9 mouse cellular contexts compared by ENCODE assay signal in the genomic region with DNA sequence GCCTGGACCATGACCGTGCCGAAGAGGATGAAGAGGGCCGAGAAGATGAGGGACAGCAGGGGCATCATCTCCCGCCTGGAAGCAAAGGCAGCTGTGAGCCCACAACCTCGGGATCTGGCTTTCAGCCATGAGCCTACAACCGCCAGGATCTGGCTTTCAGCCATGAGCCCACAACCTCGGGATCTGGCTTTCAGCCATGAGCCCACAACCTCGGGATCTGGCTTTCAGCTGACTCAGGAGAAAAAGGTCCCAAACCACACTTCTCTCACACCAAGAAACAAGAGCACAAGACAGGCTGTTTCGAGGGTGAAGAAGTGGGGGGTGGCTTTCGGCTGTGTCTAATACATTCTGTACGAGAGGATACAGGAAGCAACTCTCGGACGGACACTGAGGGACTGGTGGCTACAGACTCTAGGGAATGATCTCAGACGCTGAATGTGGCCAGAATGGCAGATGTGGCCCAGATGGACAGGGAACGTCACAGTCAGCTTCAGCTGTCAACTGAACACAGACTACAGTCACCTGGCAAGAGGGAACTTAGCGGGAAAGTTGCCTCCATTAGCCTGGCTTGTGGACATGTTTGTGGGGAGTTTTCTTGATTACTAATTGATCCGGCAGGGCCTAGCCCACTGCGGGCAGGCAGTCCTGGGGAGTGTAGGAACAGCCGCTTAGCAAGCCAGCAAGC. TPM values are rescaled to one million over a fixed set of nuclear protein-coding genes. Genes with fewer than 3 reads are reported as not detected.
DNase-seq lines count a peak whose midpoint lies in the region; ATAC-seq and TF ChIP-seq lines count a peak whose summit lies in the region.
"Had no signal": no experiment of that assay in that cellular context is flagged by ENCODE, and none has a peak within 500 bp of the region (broad histone marks: within the 10 kb centered on the region; RNA-seq: fewer than 3 reads in every experiment).

No protein-coding gene starts in this region.

- no peak for ATAC-seq in megakaryocyte, adult 5-6 weeks (ENCODE audit: poor library complexity, severe bottlenecking)
- ATAC-seq in heart, embryonic 14.5 days (ENCODE audit: insufficient number of reproducible peaks, insufficient read depth, low FRiP score, low read depth) = peak; percentile 46
- ATAC-seq in neural tube, embryonic 15.5 days (ENCODE audit: low FRiP score) = peak; percentile 45; the same call in 1 of the 2 replicates

- peak overlapping the region; percentile 48 for H3K4me2 ChIP-seq in heart, embryonic 14.5 days (ENCODE audit: low read length)
- peak overlapping the region; percentile 24 for H3K4me2 ChIP-seq in neural tube, embryonic 15.5 days

- H3K9me3 ChIP-seq in megakaryocyte, embryonic 14.5 days = no peaks in the 10 kb centered on the region
- H3K9me3 ChIP-seq in heart, embryonic 14.5 days (ENCODE audit: control insufficient read depth, low read length) = no peaks in the 10 kb centered on the region
- H3K9me3 ChIP-seq in neural tube, embryonic 15.5 days (replicated peaks) = no peaks in the 10 kb centered on the region

- peak; percentile 33 to 38 for DNase-seq in cerebellum, adult 2 months
- DNase-seq in layer of hippocampus, adult 9-11 months = peak; percentile 42
- DNase-seq in urinary bladder, postnatal 4 days (ENCODE audit: low spot score in 2 of 2) = no peak
- no peak for DNase-seq in embryo, embryonic 10.5 days (ENCODE audit: low spot score)

- H3K4me1 ChIP-seq in megakaryocyte, embryonic 14.5 days = peaks cover 34% of the 10 kb centered on the region
- H3K4me1 ChIP-seq in cerebellum, adult 2 months (ENCODE audit: control insufficient read depth, insufficient read depth, low read length) = peaks cover 13% of the 10 kb centered on the region
- H3K4me1 ChIP-seq in heart, embryonic 14.5 days (ENCODE audit: control insufficient read depth in 2 of 2, insufficient read depth in 2 of 2, low read length in 2 of 2) = peaks cover 27 to 42% of the 10 kb centered on the region in 2 experiments
- peaks cover 19% of the 10 kb centered on the region for H3K4me1 ChIP-seq in neural tube, embryonic 15.5 days

- H3K4me3 ChIP-seq in megakaryocyte, embryonic 14.5 days (replicated peaks) = peak overlapping the region; percentile 28
- no peak overlapping the region for H3K4me3 ChIP-seq in cerebellum, adult 2 months (replicated peaks; ENCODE audit: insufficient read depth, low read depth, low read length)
- no peak overlapping the region; a peak in 1 of 4 replicates for H3K4me3 ChIP-seq in heart, embryonic 14.5 days (ENCODE audit: control insufficient read depth in 1 of 2, insufficient read depth in 1 of 2, low read depth in 1 of 2, low read length in 2 of 2)
- H3K4me3 ChIP-seq in neural tube, embryonic 15.5 days (replicated peaks) = no peak overlapping the region

- TF ChIP-seq POLR2A in cerebellum, adult 2 months (IDR thresholded peaks at IDR 0.05; ENCODE audit: borderline replicate concordance, insufficient read depth, low read length) = no peak

- peak overlapping the region; percentile 2; the same call in 1 of the 2 replicates for H3K27ac ChIP-seq in cerebellum, adult 2 months (ENCODE audit: insufficient read depth, low read length)
- peak overlapping the region; percentile 92 to 97 for H3K27ac ChIP-seq in heart, embryonic 14.5 days (replicated peaks in 1 of 2; ENCODE audit: control insufficient read depth in 1 of 2, insufficient read depth in 1 of 2, low read depth in 2 of 2, low read length in 2 of 2)
- peak overlapping the region; percentile 69 for H3K27ac ChIP-seq in neural tube, embryonic 15.5 days (replicated peaks)

- 10% methylated on average over 19 of the region's 19 CpGs for WGBS in cerebellum, adult 2 months
- WGBS in heart, embryonic 14.5 days = 28% methylated on average over 19 of the region's 19 CpGs
- WGBS in neural tube, embryonic 15.5 days = 39% methylated on average over 19 of the region's 19 CpGs

- no peaks in the 10 kb centered on the region for H3K27me3 ChIP-seq in megakaryocyte, embryonic 14.5 days (replicated peaks)
- H3K27me3 ChIP-seq in cerebellum, adult 2 months (ENCODE audit: control insufficient read depth, insufficient read depth, low read length) = no peaks in the 10 kb centered on the region
- H3K27me3 ChIP-seq in heart, embryonic 14.5 days (ENCODE audit: control insufficient read depth, insufficient read depth, low read length) = no peaks in the 10 kb centered on the region
- no peaks in the 10 kb centered on the region for H3K27me3 ChIP-seq in neural tube, embryonic 15.5 days (replicated peaks)

- peak overlapping the region; percentile 53 for H3K9ac ChIP-seq in heart, embryonic 14.5 days (ENCODE audit: low read length)
- H3K9ac ChIP-seq in neural tube, embryonic 15.5 days (replicated peaks) = no peak overlapping the region

- no peak for TF ChIP-seq CTCF in cerebellum, adult 2 months (IDR thresholded peaks at IDR 0.05; ENCODE audit: borderline replicate concordance, insufficient read depth, low read depth, low read length)

- peaks cover 86% of the 10 kb centered on the region for H3K36me3 ChIP-seq in megakaryocyte, embryonic 14.5 days (replicated peaks; ENCODE audit: low read length)
- H3K36me3 ChIP-seq in heart, embryonic 14.5 days (ENCODE audit: control insufficient read depth, insufficient read depth, low read length) = peaks cover 77% of the 10 kb centered on the region
- H3K36me3 ChIP-seq in neural tube, embryonic 15.5 days = peaks cover 90% of the 10 kb centered on the region

RNA-seq across cellular contexts. Expression of gene Agmat, which starts 20.3 kb away (rescaled TPM):
- polyA plus RNA-seq in megakaryocyte, embryonic 14.5 days (2012; ENCODE audit: insufficient read depth, low replicate concordance) = not detected in 2 replicates
- total RNA-seq in megakaryocyte, adult 5-6 weeks (2015) = not detected in 2 replicates
- not detected in 2 replicates for total RNA-seq in megakaryocyte, adult 5-6 weeks (2017)
- polyA plus RNA-seq in cerebellum, adult 2 months (2012; rRNA removed) = 1.5 and 2.7 TPM in 2 replicates
- polyA plus RNA-seq in heart, embryonic 14.5 days (2014; fragmentation: Nextera tagmentation; extraction: Ambion mirVana) = 1.1 and 1.4 TPM in 2 replicates
- 0.72 TPM in 1 of 2 replicates, not detected in the other for polyA plus RNA-seq in neural tube, embryonic 15.5 days (2015; fragmentation: Nextera tagmentation; extraction: Ambion mirVana)

RNA-seq across cellular contexts. Expression of gene Dnajc16, which starts 23.9 kb away (rescaled TPM):
- 0.44 and 1.8 TPM in 2 replicates for polyA plus RNA-seq in megakaryocyte, embryonic 14.5 days (2012; ENCODE audit: insufficient read depth, low replicate concordance)
- total RNA-seq in megakaryocyte, adult 5-6 weeks (2015) = 4.2 and 5.0 TPM in 2 replicates
- 5.6 and 6.1 TPM in 2 replicates for total RNA-seq in megakaryocyte, adult 5-6 weeks (2017)
- 27.3 and 28.1 TPM in 2 replicates for polyA plus RNA-seq in cerebellum, adult 2 months (2012; rRNA removed)
- polyA plus RNA-seq in heart, embryonic 14.5 days (2014; fragmentation: Nextera tagmentation; extraction: Ambion mirVana) = 3.6 and 4.4 TPM in 2 replicates
- 6.2 TPM in 2 replicates for polyA plus RNA-seq in neural tube, embryonic 15.5 days (2015; fragmentation: Nextera tagmentation; extraction: Ambion mirVana)

RNA-seq across cellular contexts. Expression of gene Casp9, which starts 26.6 kb away (rescaled TPM):
- polyA plus RNA-seq in megakaryocyte, embryonic 14.5 days (2012; ENCODE audit: insufficient read depth, low replicate concordance) = 4.7 and 7.1 TPM in 2 replicates
- total RNA-seq in megakaryocyte, adult 5-6 weeks (2015) = 14.9 and 16.3 TPM in 2 replicates
- total RNA-seq in megakaryocyte, adult 5-6 weeks (2017) = 17.3 and 22.1 TPM in 2 replicates
- 20.0 and 21.8 TPM in 2 replicates for polyA plus RNA-seq in cerebellum, adult 2 months (2012; rRNA removed)
- polyA plus RNA-seq in heart, embryonic 14.5 days (2014; fragmentation: Nextera tagmentation; extraction: Ambion mirVana) = 15.2 and 15.4 TPM in 2 replicates
- polyA plus RNA-seq in neural tube, embryonic 15.5 days (2015; fragmentation: Nextera tagmentation; extraction: Ambion mirVana) = 19.2 and 20.1 TPM in 2 replicates

RNA-seq across cellular contexts. Expression of gene Ddi2, which starts 43.6 kb away (rescaled TPM):
- polyA plus RNA-seq in megakaryocyte, embryonic 14.5 days (2012; ENCODE audit: insufficient read depth, low replicate concordance) = 0.43 and 1.7 TPM in 2 replicates
- total RNA-seq in megakaryocyte, adult 5-6 weeks (2015) = 25.2 and 29.1 TPM in 2 replicates
- total RNA-seq in megakaryocyte, adult 5-6 weeks (2017) = 37.6 and 47.1 TPM in 2 replicates
- 20.4 and 21.1 TPM in 2 replicates for polyA plus RNA-seq in cerebellum, adult 2 months (2012; rRNA removed)
- polyA plus RNA-seq in heart, embryonic 14.5 days (2014; fragmentation: Nextera tagmentation; extraction: Ambion mirVana) = 12.0 and 12.1 TPM in 2 replicates
- 11.9 and 14.9 TPM in 2 replicates for polyA plus RNA-seq in neural tube, embryonic 15.5 days (2015; fragmentation: Nextera tagmentation; extraction: Ambion mirVana)

RNA-seq across cellular contexts. Expression of gene Cela2a, which starts 59.1 kb away (rescaled TPM):
- not detected in 2 replicates for polyA plus RNA-seq in megakaryocyte, embryonic 14.5 days (2012; ENCODE audit: insufficient read depth, low replicate concordance)
- total RNA-seq in megakaryocyte, adult 5-6 weeks (2015) = not detected in 2 replicates
- not detected in 2 replicates for total RNA-seq in megakaryocyte, adult 5-6 weeks (2017)
- 0.13 and 0.16 TPM in 2 replicates for polyA plus RNA-seq in cerebellum, adult 2 months (2012; rRNA removed)
- not detected in 2 replicates for polyA plus RNA-seq in heart, embryonic 14.5 days (2014; fragmentation: Nextera tagmentation; extraction: Ambion mirVana)
- 1.3 TPM in 1 of 2 replicates, not detected in the other for polyA plus RNA-seq in neural tube, embryonic 15.5 days (2015; fragmentation: Nextera tagmentation; extraction: Ambion mirVana)
- polyA plus RNA-seq: limb, embryonic 11.5 days had no signal

Comparison
In these comparisons a context has a peak if more than half of its experiments do, and no peak if none do; other contexts are left out.
1. DNase-seq: peak in cerebellum, adult 2 months (2 of 2) and layer of hippocampus, adult 9-11 months (single experiment); none in urinary bladder, postnatal 4 days (0 of 2) and embryo, embryonic 10.5 days (single experiment).
2. H3K27ac ChIP-seq: peak in every context shown above with its lines; median percentile 94 in heart, embryonic 14.5 days; 69 in neural tube, embryonic 15.5 days; 2 in cerebellum, adult 2 months.